Mouse (Mus musculus) midbrain, embryonic 10.5 days (tissue): ENCODE results near the gene Rfx4. TPM values are rescaled to one million over a fixed set of nuclear protein-coding genes. Genes with fewer than 3 reads are reported as not detected.
A peak's percentile ranks its signal among the peaks of the same experiment; 100 is the strongest.

Source experiments
- DNase-seq: peaks from one replicate; pipeline ENCODE4 v3.0.0-alpha.2; 2017; ENCODE audit warnings: low spot score
- H3K27ac ChIP-seq: fragments of 300-500 bp; sonication (generic); replicated peaks from 2 replicates; pipeline ENCODE4 v1.5.1; 2016; ENCODE audit warnings: mild to moderate bottlenecking
- H3K27me3 ChIP-seq: fragments of 300-500 bp; sonication (generic); 2 replicates; pipeline ENCODE4 v1.6.1; 2016; ENCODE audit warnings: low read depth, mild to moderate bottlenecking; ENCODE audit not compliant: poor library complexity, severe bottlenecking
- H3K36me3 ChIP-seq: fragments of 300-500 bp; sonication (generic); 2 replicates; pipeline ENCODE4 v1.6.1; 2016; ENCODE audit warnings: mild to moderate bottlenecking, moderate library complexity
- H3K4me1 ChIP-seq: fragments of 300-500 bp; sonication (generic); 2 replicates; pipeline ENCODE4 v1.6.1; 2016
- H3K4me3 ChIP-seq: fragments of 300-500 bp; sonication (generic); 2 replicates; pipeline ENCODE4 v1.5.1; 2016; ENCODE audit warnings: mild to moderate bottlenecking, moderate library complexity
- H3K9me3 ChIP-seq: fragments of 300-500 bp; sonication (generic); replicated peaks from 2 replicates; pipeline ENCODE4 v1.6.1; 2016; ENCODE audit warnings: mild to moderate bottlenecking
- WGBS: fragments of 180-500 bp; shearing (Covaris S2); methylation state at CpG from one replicate; pipeline ENCODE4 v1.1.7; 2016; 5-methylcytosine and 5-hydroxymethylcytosine counted together
- polyA plus RNA-seq: library from polyadenylated mRNA; unstranded; fragments of >200 nt; fragmentation: Nextera tagmentation; extraction: Ambion mirVana; gene quantifications from 2 replicates; pipeline ENCODE4 v1.2.1, GENCODE M21; 2016

Gene Rfx4
- 61.8 and 70.6 TPM in 2 replicates for polyA plus RNA-seq

DNA sequence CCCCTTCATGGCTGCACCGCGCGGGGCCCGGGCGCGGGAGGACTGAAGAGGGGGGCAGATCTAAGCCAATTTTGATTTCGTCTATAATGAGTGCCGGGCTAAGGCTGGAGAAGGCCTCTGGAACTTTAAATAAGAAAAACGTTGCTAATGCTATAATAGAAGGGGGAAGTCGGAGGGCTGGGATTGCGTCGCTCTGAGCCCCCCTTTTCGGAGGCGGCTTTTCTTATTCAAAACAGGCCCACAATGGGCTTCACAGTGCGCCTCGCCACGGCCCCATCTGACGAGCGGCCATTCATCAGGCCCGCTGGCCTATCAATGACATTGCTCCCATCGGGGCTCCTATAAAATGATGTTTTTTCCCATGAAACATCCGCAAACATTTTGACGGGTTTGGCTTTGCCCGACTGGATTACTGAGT, at the start of gene Rfx4:
Gene Rfx4 (plus strand): TSS at position 277 of the 418 bp plus-strand sequence.
- no peaks in the 10 kb centered on the region for H3K9me3 ChIP-seq
- peak within 1 kb of the TSS; percentile 85 for H3K4me3 ChIP-seq
- under 1% methylated on average over 24 of the region's 24 CpGs for WGBS
- H3K27ac ChIP-seq: peak within 1 kb of the TSS; percentile 97
- peaks cover 90% of the 10 kb centered on the region for H3K27me3 ChIP-seq
- DNase-seq: peak; percentile 89
- H3K36me3 ChIP-seq: peaks cover 17% of the 10 kb centered on the region; the same call in 1 of the 2 replicates
- peaks cover 76% of the 10 kb centered on the region for H3K4me1 ChIP-seq

DNA sequence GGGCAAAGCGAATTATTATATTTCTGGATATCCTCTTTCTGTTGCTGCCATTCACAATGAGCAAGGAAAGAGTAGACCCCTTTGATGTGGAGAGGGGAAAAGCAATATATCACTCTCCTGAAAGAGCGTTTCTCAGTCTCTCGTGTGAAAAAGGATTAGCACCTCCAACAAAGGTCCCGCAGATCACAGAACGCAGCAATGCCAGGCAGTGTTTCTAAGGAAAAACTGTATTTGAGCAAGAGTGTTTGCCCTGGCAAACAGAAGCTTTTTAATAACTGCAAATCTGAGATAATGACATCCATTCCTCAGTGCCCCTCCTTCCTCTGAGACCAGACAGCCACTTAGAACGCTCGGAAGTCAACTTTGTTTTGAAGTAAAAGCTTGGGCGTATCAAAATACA, 49.3 kb upstream of the Rfx4 start:
- WGBS: 43% methylated on average over 8 of the region's 8 CpGs
- Histone ChIP-seq H3K36me3 (peaks cover 8% of the 10 kb centered on the region; the same call in 1 of the 2 replicates), H3K4me1 (peaks cover 65% of the 10 kb centered on the region), H3K9me3 (no peaks in the 10 kb centered on the region), H3K27me3 (peaks cover 16% of the 10 kb centered on the region), H3K4me3 (no peak overlapping the region), H3K27ac (peak overlapping the region; percentile 73)
- no peak for DNase-seq

DNA sequence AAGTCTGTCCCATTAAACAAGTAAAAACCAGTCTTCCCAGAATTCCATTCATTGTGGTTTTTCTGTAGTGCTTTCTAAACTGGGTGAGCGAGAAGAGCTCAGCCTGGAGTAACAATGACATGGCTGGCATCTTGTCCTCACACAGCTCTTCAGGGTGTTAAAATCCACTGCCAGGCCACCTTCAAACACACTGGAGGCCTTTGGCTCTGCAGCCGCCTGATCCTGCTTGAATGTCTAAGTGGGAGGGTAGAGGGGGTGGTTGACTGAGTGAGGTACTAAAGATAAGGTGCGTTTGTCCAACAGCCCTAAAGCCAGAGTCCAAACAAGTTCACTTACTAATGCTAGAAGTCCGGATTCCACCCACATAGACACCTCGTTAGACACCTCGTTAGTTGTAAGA, 48.6 kb upstream of the Rfx4 start:
- 23% methylated on average over 6 of the region's 6 CpGs for WGBS
- peak overlapping the region; percentile 73 for H3K27ac ChIP-seq
- DNase-seq: peak; percentile 38
- H3K9me3 ChIP-seq: no peaks in the 10 kb centered on the region
- peaks cover 16% of the 10 kb centered on the region for H3K27me3 ChIP-seq
- H3K4me1 ChIP-seq: peaks cover 72% of the 10 kb centered on the region
- no peak overlapping the region for H3K4me3 ChIP-seq
- H3K36me3 ChIP-seq: peaks cover 2% of the 10 kb centered on the region; the same call in 1 of the 2 replicates

DNA sequence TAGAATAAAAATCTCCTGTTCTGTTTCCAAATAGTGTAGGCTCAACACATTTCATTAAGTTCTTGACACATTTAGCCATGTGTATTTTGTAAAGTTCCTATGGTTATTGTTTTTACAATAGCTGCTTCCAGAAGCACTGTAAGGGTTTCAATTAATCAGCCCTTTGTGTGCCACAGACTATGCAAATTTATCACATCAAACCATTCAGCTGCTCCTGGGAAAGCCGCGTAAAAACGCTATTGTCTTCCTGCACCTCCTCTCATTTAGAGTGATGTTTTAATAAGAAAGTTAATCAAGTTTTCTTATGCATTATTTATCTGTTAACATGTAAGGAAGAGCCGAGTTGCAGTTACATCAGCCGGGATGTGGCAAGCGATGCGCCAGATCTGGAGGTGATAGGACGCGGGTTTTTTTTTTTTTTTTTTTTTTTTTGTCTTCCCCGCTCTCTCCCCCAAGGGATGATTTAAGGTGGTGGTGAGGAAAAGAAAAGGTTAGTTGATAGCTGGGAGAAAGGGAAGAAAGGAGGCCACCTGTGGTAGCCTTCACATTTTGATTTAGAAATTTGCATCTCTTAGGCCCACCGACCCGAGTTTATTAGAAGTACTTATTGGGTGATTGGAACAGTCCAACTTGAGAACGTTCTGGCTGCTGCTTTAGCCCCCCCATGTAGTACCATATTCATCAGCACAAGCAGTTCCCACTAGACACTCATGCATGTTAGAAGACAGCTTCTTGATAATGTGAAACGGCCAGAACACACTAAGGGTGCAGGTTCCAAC, 47.9 kb upstream of the Rfx4 start:
- Histone ChIP-seq H3K4me3 (no peak overlapping the region), H3K27me3 (peaks cover 16% of the 10 kb centered on the region), H3K4me1 (peaks cover 79% of the 10 kb centered on the region), H3K27ac (peak overlapping the region; percentile 73), H3K9me3 (no peaks in the 10 kb centered on the region), H3K36me3 (no peaks in the 10 kb centered on the region)
- no peak for DNase-seq
- 15% methylated on average over 14 of the region's 14 CpGs for WGBS

DNA sequence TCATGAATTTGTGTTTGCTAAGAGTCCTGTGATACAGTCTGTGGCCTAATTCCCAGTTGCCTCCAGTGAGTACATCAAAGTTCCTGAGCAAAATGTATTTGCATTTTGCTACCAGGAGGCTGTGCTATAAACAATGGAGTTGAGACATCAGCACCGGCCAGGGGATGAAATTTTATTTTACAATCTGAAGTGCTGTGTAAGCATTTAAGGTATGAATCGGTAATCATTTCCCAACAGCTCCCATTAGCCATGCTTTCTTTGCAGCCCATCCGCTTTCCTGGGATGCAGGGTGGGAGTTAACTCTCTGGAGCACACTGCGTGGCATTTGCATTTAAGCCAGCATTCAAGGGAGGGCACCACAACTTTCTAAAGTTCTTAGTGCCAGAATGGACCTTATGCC, 45.7 kb upstream of the Rfx4 start:
- WGBS: 19% methylated on average over 4 of the region's 4 CpGs
- H3K4me3 ChIP-seq: no peak overlapping the region
- peaks cover 37% of the 10 kb centered on the region for H3K27me3 ChIP-seq
- H3K36me3 ChIP-seq: peaks cover 16% of the 10 kb centered on the region
- no peaks in the 10 kb centered on the region for H3K9me3 ChIP-seq
- H3K4me1 ChIP-seq: peaks cover 98% of the 10 kb centered on the region
- peak overlapping the region; percentile 89 for H3K27ac ChIP-seq
- DNase-seq: peak; percentile 40

DNA sequence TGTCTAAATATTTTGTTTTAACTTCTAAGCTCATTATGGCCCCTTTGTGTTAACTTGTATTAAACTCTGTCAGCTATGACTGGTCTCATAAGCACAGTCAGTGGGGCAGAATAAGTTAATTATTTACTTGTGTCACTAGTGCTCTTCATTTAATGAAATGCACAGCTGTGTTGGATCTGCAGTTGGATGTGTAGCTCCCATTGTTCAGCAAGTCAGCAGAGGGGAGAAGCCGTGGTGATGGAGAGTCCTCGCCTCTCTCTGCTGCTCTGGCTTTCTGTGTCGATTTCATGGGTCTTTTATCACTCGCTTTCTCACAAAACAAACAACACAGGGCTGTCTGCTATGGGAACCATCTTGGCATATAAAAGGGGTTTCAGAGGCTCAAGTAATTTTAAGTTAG, 45.0 kb upstream of the Rfx4 start:
- H3K36me3 ChIP-seq: peaks cover 22% of the 10 kb centered on the region
- 10% methylated on average over 4 of the region's 4 CpGs for WGBS
- peak; percentile 71 for DNase-seq
- H3K4me3 ChIP-seq: no peak overlapping the region
- peaks cover 91% of the 10 kb centered on the region for H3K4me1 ChIP-seq
- peaks cover 34% of the 10 kb centered on the region for H3K27me3 ChIP-seq
- no peaks in the 10 kb centered on the region for H3K9me3 ChIP-seq
- peak overlapping the region; percentile 89 for H3K27ac ChIP-seq

DNA sequence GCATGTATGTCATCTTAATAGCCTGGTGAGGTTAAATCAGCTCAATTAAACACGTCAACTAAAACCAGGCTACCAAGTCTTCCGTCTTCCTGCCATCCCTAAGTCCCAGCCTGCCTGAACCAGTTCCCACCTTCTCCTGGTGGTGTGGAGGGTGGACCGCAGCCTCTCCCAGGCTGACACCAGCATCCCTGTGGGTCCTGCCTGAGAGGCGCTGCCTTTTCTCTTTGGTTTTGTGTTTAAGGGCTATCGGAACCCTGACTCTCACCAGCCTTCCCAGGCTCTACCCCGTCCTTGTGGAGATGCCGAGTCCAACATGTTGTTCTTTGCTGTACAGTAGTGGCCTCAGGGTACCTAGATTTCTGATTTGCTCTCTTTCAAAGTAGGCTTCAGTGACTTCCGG, 44.4 kb upstream of the Rfx4 start:
- WGBS: 50% methylated on average over 8 of the region's 8 CpGs
- H3K36me3 ChIP-seq: peaks cover 28% of the 10 kb centered on the region
- no peaks in the 10 kb centered on the region for H3K9me3 ChIP-seq
- H3K27me3 ChIP-seq: peaks cover 31% of the 10 kb centered on the region; the same call in 1 of the 2 replicates
- peaks cover 85% of the 10 kb centered on the region for H3K4me1 ChIP-seq
- peak overlapping the region; percentile 89 for H3K27ac ChIP-seq
- peak overlapping the region; percentile 22; the same call in 1 of the 2 replicates for H3K4me3 ChIP-seq
- peak; percentile 57 for DNase-seq

DNA sequence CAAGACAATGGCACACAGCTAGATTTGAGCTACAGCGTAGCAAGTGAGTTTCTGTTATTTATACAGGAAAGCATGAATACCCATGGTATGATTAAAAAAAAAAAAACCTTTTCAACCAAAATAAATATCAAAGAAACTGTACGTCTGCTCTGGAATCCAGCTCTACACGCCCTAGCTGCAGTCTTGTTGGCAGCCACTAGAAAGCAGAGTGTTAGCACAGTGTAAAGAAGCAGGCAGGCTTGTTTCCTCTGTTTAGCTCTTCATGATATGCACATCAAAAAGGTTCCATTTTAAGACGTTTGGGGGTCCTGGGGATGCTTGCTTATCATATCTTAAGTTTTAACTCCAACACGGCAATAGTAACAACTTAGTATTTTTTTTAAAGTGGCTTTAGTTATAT, 43.9 kb upstream of the Rfx4 start:
- Histone ChIP-seq H3K9me3 (no peaks in the 10 kb centered on the region), H3K27me3 (peaks cover 31% of the 10 kb centered on the region; the same call in 1 of the 2 replicates), H3K27ac (peak overlapping the region; percentile 89), H3K4me3 (no peak overlapping the region), H3K4me1 (peaks cover 80% of the 10 kb centered on the region), H3K36me3 (peaks cover 31% of the 10 kb centered on the region)
- 57% methylated on average over 5 of the region's 5 CpGs for WGBS
- no peak for DNase-seq

DNA sequence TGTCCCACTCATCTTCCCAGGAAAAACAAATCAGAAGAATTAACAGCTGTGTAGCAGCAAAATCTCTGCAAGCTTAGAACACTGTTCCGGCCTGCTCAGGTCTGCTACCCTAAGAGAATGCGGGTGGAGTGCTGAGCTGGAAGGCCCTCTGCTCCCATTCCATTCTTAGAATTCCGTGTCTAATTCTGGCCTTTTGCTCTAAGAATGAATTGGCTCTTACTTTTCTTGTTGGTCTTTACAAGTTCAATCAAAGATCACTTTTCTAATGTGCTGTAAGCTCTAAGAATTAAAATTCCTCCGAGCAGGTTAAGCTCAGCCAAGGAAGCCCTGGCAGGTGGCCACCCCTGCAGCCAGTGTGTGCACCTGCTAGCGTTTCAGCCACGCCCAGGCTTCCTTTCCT, 43.3 kb upstream of the Rfx4 start:
- peak overlapping the region; percentile 89 for H3K27ac ChIP-seq
- H3K27me3 ChIP-seq: peaks cover 31% of the 10 kb centered on the region; the same call in 1 of the 2 replicates
- peaks cover 36% of the 10 kb centered on the region for H3K36me3 ChIP-seq
- no peaks in the 10 kb centered on the region for H3K9me3 ChIP-seq
- no peak for DNase-seq
- peaks cover 74% of the 10 kb centered on the region for H3K4me1 ChIP-seq
- WGBS: 72% methylated on average over 6 of the region's 6 CpGs
- no peak overlapping the region for H3K4me3 ChIP-seq

DNA sequence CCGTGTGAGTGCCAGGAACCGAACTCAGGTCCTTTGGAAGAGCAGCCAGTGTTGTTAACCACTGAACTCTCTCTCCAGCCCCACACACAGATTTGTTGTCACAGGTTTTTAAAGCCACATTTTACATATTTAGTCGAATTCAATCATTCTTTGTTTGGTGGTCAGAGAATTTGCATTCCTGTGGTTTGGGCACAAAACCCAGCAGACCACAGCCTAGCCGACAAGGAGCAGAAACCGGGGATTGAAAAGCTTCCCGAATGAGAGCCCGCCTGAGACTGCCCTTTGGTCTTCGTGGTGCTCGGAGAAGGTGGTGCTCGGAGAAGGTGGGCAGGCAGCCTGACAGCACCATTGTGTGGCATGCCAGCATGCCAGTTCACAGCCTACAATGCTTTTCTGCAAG, 42.8 kb upstream of the Rfx4 start:
- H3K4me1 ChIP-seq: peaks cover 69% of the 10 kb centered on the region
- peaks cover 31% of the 10 kb centered on the region; the same call in 1 of the 2 replicates for H3K27me3 ChIP-seq
- peak overlapping the region; percentile 89 for H3K27ac ChIP-seq

DNA sequence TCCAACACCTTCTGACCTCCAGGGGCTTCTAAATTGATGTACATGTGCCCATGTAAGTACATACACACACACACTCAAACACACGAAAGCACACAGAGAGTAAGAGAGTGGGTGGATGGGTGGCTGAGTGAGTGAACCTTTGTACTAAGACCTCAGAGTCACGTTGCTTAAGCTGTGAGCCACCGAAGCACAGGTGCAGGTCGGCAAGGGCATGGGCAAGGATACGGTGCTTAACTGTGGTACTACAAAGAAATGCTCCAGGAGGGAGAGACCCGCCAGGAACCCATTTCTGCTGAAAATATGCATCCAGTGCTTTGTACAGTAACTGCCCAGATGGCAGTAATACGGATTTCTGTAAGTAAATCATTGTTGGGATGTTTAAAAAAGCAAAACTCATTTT, 40.2 kb upstream of the Rfx4 start:
- no peak for DNase-seq
- Histone ChIP-seq H3K27me3 (peaks cover 21% of the 10 kb centered on the region; the same call in 1 of the 2 replicates), H3K4me3 (no peak overlapping the region), H3K36me3 (peaks cover 52% of the 10 kb centered on the region), H3K27ac (no peak overlapping the region), H3K9me3 (no peaks in the 10 kb centered on the region), H3K4me1 (peaks cover 43% of the 10 kb centered on the region)
- 90% methylated on average over 7 of the region's 7 CpGs for WGBS

More for the DNA sequence above, 42.8 kb upstream of the Rfx4 start:
- DNase-seq: no peak
- Histone ChIP-seq H3K4me3 (no peak overlapping the region), H3K9me3 (no peaks in the 10 kb centered on the region), H3K36me3 (peaks cover 38% of the 10 kb centered on the region)
- WGBS: 77% methylated on average over 10 of the region's 10 CpGs

DNA sequence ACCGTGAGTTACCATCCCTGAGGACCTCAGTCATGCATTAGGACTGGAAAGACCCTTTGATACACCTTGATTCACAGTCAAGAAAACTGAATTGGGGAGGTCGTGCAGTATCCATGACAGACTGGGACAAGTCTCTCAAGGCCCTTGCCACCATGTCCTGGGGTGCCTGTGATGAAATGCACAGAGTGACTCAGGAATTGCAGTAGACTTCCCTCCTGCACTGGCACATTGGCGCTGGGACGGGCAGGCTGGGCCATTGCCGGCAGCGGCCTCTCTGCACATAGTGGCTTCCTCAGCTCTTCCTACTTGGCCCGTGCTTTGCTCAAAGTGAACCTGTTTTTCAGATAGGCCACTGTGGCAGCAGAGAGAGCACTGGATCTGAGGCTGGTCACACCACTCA, 39.3 kb upstream of the Rfx4 start:
- Histone ChIP-seq H3K4me1 (peaks cover 38% of the 10 kb centered on the region), H3K27me3 (peaks cover 21% of the 10 kb centered on the region; the same call in 1 of the 2 replicates), H3K27ac (no peak overlapping the region), H3K36me3 (peaks cover 60% of the 10 kb centered on the region), H3K4me3 (no peak overlapping the region), H3K9me3 (no peaks in the 10 kb centered on the region)
- no peak for DNase-seq
- 95% methylated on average over 7 of the region's 7 CpGs for WGBS

DNA sequence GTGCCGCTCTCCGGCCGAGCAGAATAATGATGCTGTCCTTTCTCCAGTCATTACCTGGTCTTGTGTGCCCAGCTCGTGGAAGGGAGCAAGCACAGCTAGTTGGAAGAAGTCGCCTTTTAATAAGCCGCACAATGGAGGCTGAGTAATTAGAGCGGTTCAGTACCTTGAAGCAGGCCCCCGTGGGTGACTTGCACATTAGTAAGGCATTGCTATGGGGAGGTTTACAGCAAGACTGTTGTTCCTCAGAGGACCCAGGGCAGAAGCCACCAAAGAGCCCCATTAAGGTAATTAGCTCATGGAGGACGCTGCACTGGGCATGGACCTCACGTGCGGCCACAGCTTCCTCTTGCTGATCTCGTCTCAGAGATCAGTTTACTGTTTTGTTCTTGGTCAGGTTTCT, 33.2 kb upstream of the Rfx4 start:
- peaks cover 54% of the 10 kb centered on the region for H3K36me3 ChIP-seq
- WGBS: 84% methylated on average over 12 of the region's 12 CpGs
- H3K4me1 ChIP-seq: peaks cover 19% of the 10 kb centered on the region
- no peak overlapping the region for H3K4me3 ChIP-seq
- H3K27me3 ChIP-seq: no peaks in the 10 kb centered on the region
- DNase-seq: no peak
- H3K27ac ChIP-seq: peak overlapping the region; percentile 63
- H3K9me3 ChIP-seq: no peaks in the 10 kb centered on the region
